Mouse (Mus musculus) brown adipose tissue, adult 24 weeks (tissue): Measurements from ENCODE around the gene Osmr. TPM values are rescaled to one million over a fixed set of nuclear protein-coding genes. Genes with fewer than 3 reads are reported as not detected.

Experiments
- H3K27ac ChIP-seq: fragments of 200-500 bp; replicated peaks from 2 replicates; pipeline ENCODE4 v1.5.1; 2012; ENCODE audit warnings: low read depth, mild to moderate bottlenecking, low read length
- H3K4me1 ChIP-seq: fragments of 200-500 bp; 2 replicates; pipeline ENCODE4 v1.6.1; 2012; ENCODE audit warnings: low read length, mixed read lengths; ENCODE audit not compliant: control insufficient read depth, insufficient read depth, insufficient read length
- H3K4me3 ChIP-seq: fragments of 200-500 bp; 2 replicates; pipeline ENCODE4 v1.5.1; 2012; ENCODE audit warnings: low read depth, mild to moderate bottlenecking, low read length, moderate library complexity; ENCODE audit not compliant: insufficient read depth
- polyA plus RNA-seq: library from polyadenylated mRNA; stranded (reverse); fragments of >200 nt; gene quantifications from 2 replicates; pipeline ENCODE4 v1.2.4, GENCODE M21; 2012; ENCODE audit not compliant: missing spikeins, insufficient read depth, insufficient read length

Osmr gene
- 3.4 and 3.7 TPM in 2 replicates for polyA plus RNA-seq

GRCm38 (mm10) chr15:6874601-6875019, at the start of gene Osmr:
Gene Osmr (minus strand): TSS chr15:6874969.
- peak within 1 kb of the TSS; percentile 88 for H3K27ac ChIP-seq
- H3K4me3 ChIP-seq = peak within 1 kb of the TSS; percentile 73
- peaks cover 4% of the 10 kb centered on the region; the same call in 1 of the 2 replicates for H3K4me1 ChIP-seq

GRCm38 (mm10) chr15:6919406-6919805, 44.6 kb upstream of the Osmr start:
- Histone ChIP-seq H3K4me3 (no peak overlapping the region), H3K4me1 (no peaks in the 10 kb centered on the region), H3K27ac (no peak overlapping the region)

- no peak overlapping the region for H3K27ac ChIP-seq
- no peaks in the 10 kb centered on the region for H3K4me1 ChIP-seq
- no peak overlapping the region for H3K4me3 ChIP-seq
Observed at GRCm38 (mm10) chr15:6914163-6914562, 39.4 kb upstream of the Osmr start.

- Histone ChIP-seq H3K4me1 (peaks cover 6% of the 10 kb centered on the region; the same call in 1 of the 2 replicates), H3K4me3 (no peak overlapping the region), H3K27ac (no peak overlapping the region)
Observed at GRCm38 (mm10) chr15:6909669-6910068, 34.9 kb upstream of the Osmr start.

- peaks cover 9% of the 10 kb centered on the region; the same call in 1 of the 2 replicates for H3K4me1 ChIP-seq
- no peak overlapping the region for H3K4me3 ChIP-seq
- no peak overlapping the region for H3K27ac ChIP-seq
Observed at GRCm38 (mm10) chr15:6909084-6909483, 34.3 kb upstream of the Osmr start.

GRCm38 (mm10) chr15:6908601-6909000, 33.8 kb upstream of the Osmr start:
- Histone ChIP-seq H3K4me3 (no peak overlapping the region), H3K27ac (no peak overlapping the region), H3K4me1 (peaks cover 9% of the 10 kb centered on the region; the same call in 1 of the 2 replicates)

- Histone ChIP-seq H3K4me3 (no peak overlapping the region), H3K27ac (peak overlapping the region; percentile 97), H3K4me1 (peaks cover 9% of the 10 kb centered on the region; the same call in 1 of the 2 replicates)
Observed at GRCm38 (mm10) chr15:6906260-6907047, 31.7 kb upstream of the Osmr start.

- peaks cover 13% of the 10 kb centered on the region; the same call in 1 of the 2 replicates for H3K4me1 ChIP-seq
- no peak overlapping the region for H3K4me3 ChIP-seq
- peak overlapping the region; percentile 97 for H3K27ac ChIP-seq
Observed at GRCm38 (mm10) chr15:6905726-6906125, 31.0 kb upstream of the Osmr start.

GRCm38 (mm10) chr15:6903286-6903975, 28.7 kb upstream of the Osmr start:
- peaks cover 13% of the 10 kb centered on the region; the same call in 1 of the 2 replicates for H3K4me1 ChIP-seq
- H3K4me3 ChIP-seq = no peak overlapping the region
- no peak overlapping the region for H3K27ac ChIP-seq

GRCm38 (mm10) chr15:6901982-6902639, 27.3 kb upstream of the Osmr start:
- H3K4me1 ChIP-seq = peaks cover 13% of the 10 kb centered on the region; the same call in 1 of the 2 replicates
- no peak overlapping the region for H3K27ac ChIP-seq
- no peak overlapping the region for H3K4me3 ChIP-seq

- H3K4me3 ChIP-seq = no peak overlapping the region
- no peak overlapping the region for H3K27ac ChIP-seq
- H3K4me1 ChIP-seq = peaks cover 8% of the 10 kb centered on the region; the same call in 1 of the 2 replicates
Observed at GRCm38 (mm10) chr15:6901236-6901635, 26.5 kb upstream of the Osmr start.

GRCm38 (mm10) chr15:6884260-6884659, 9.5 kb upstream of the Osmr start:
- no peaks in the 10 kb centered on the region; the same call in 1 of the 2 replicates for H3K4me1 ChIP-seq
- no peak overlapping the region for H3K27ac ChIP-seq
- H3K4me3 ChIP-seq = no peak overlapping the region

- H3K4me1 ChIP-seq = no peaks in the 10 kb centered on the region; the same call in 1 of the 2 replicates
- no peak overlapping the region for H3K4me3 ChIP-seq
- H3K27ac ChIP-seq = no peak overlapping the region
Observed at GRCm38 (mm10) chr15:6883816-6884215, 9.0 kb upstream of the Osmr start.

- H3K4me1 ChIP-seq = no peaks in the 10 kb centered on the region; the same call in 1 of the 2 replicates
- H3K4me3 ChIP-seq = no peak overlapping the region
- no peak overlapping the region for H3K27ac ChIP-seq
Observed at GRCm38 (mm10) chr15:6883091-6883490, 8.3 kb upstream of the Osmr start.

GRCm38 (mm10) chr15:6882180-6882579, 7.4 kb upstream of the Osmr start:
- no peak overlapping the region for H3K4me3 ChIP-seq
- no peaks in the 10 kb centered on the region; the same call in 1 of the 2 replicates for H3K4me1 ChIP-seq
- H3K27ac ChIP-seq = 0 out of 2 replicates have a peak overlapping the region, but pooled peaks have one; percentile 26
